Mouse (Mus musculus): ENCODE measurements around the gene Urm1.
"Not testable (repeated sequence)": the region's sequence is repeated elsewhere in the genome, so short reads cannot be mapped to it uniquely, and the experiment has no call there.

Urm1 gene

GRCm38 (mm10) chr2:29868949-29869645 lies 49.2 kb downstream of the Urm1 start, which contains the start of gene Cercam:
Gene Cercam (plus strand): TSS chr2:29869164.
- peak; percentile 89 for DNase-seq

- DNase-seq = peak; percentile 27
Observed at GRCm38 (mm10) chr2:29869646-29870451, 50.0 kb downstream of the Urm1 start.

- no peak for DNase-seq
Observed at GRCm38 (mm10) chr2:29872581-29873295, 52.9 kb downstream of the Urm1 start.

- DNase-seq = no peak
Observed at GRCm38 (mm10) chr2:29873801-29874200, 53.9 kb downstream of the Urm1 start.

- DNase-seq = no peak
Observed at GRCm38 (mm10) chr2:29878061-29878460, 58.2 kb downstream of the Urm1 start.

GRCm38 (mm10) chr2:29879191-29879590 lies 59.3 kb downstream of the Urm1 start:
- DNase-seq = no peak

GRCm38 (mm10) chr2:29879964-29880830 lies 60.3 kb downstream of the Urm1 start:
- DNase-seq = no peak

GRCm38 (mm10) chr2:29886659-29887292 lies 66.9 kb downstream of the Urm1 start:
- DNase-seq = not testable (repeated sequence)

- DNase-seq = peak; percentile 100
Observed at GRCm38 (mm10) chr2:29889066-29889944, 69.4 kb downstream of the Urm1 start, which contains the start of gene Odf2. Gene Odf2 (plus strand): TSS chr2:29889221.

GRCm38 (mm10) chr2:29889991-29890833 lies 70.3 kb downstream of the Urm1 start:
- peak; percentile 91 for DNase-seq

- DNase-seq = no peak
Observed at GRCm38 (mm10) chr2:29891773-29892172, 71.9 kb downstream of the Urm1 start.
